Mouse (Mus musculus) lung, adult 2 months (tissue): ENCODE measurements around the gene Itga3.

Experiments used
- CTCF ChIP-seq: fragments of 200-500 bp; IDR thresholded peaks from 2 replicates; pipeline ENCODE4 v1.5.1; 2011; ENCODE audit warnings: mild to moderate bottlenecking, low read length, control low read depth; ENCODE audit not compliant: insufficient read depth
- POLR2A ChIP-seq: fragments of 200-500 bp; IDR thresholded peaks from 2 replicates; pipeline ENCODE4 v1.6.1; 2011; ENCODE audit warnings: low read depth, mild to moderate bottlenecking, control low read depth, low read length, borderline replicate concordance; ENCODE audit errors: extremely low read depth

DNA sequence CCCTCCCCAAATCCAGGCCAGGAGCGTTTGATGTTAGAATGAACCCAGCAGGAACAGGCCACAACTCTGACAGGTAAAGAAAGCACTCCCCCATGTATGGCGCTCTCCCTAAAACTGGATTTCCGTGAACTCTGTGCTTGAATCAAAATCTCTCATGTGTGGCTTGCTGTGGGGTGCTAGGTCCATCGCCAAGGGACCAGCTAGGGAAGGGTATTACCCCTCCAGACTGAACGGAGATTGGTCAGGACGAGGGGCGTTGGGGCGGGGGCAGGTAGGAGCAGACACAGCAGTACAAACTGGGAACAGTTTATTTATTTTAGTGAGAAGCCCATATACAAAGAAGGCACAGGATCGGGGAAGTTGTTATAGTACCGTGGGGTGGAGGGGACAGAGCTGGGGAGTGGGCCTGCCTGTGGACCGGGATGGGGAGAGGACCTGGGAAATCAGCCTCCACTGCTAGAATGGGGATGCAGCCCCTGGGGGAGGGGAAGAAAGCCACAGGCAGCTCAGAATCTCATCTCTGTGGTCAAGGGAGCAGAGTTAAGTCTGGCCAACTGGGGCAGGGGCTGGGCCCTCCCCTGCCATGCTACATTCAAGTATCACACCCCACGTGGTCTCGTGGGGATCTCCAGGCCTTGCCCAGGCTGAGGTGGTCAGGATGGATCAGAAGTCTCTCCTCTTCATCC lies 32.3 kb downstream of the Itga3 start:
- TF ChIP-seq CTCF (no peak), POLR2A (no peak)
